Mouse (Mus musculus): Measurements from ENCODE around the gene Pkp1.

Gene Pkp1

DNA sequence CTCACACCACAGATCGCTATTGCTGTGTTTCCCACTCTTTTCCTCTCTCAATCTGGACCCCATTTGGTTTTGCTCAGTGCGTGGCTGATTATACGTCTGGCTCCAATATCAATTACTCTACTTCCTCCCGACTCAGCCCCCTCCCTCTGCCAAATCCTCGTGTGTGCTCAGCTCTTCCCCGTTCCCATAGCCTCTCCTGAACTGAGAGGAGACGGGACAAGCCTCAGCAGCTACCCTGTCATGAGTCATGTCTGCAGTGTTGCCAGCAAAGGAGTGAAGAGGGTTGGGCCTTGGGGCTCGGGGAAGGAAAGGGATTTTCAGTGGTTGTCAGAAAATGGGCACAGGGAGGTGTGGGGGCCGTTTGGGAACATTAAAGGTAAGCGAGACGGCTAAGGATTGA is 12.3 kb downstream of the Pkp1 start:
- DNase-seq (ENCODE audit: low spot score in 2 of 2), result peak in 1 of 2 experiments; percentile 30

DNA sequence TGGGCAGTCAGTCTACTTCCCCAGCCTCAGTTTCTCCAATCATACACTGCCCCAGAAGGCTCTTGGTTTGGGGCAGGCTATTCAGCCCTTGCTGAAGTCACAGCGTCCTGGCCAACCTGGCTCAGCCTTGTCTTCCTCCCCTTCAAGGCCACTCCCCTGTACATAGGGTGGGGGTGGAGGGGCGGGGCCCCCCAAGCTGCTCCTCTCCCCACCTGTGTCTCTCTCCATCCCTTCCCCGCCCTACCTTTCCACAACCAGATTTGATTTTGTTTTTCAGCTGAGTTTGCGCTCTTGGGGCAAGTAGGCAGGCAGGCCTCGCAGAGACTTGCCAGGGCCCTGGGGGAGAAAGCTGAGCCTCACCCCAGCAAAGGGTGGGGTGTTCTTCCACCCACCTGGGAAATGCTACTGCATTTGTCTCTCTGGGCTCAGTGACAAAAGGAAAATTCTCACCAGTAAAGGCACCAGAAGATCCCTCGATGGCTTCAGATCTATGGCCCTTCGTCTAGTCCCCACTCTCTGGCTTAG is 19.0 kb downstream of the Pkp1 start:
- no peak for DNase-seq (ENCODE audit: low spot score in 2 of 2)

DNA sequence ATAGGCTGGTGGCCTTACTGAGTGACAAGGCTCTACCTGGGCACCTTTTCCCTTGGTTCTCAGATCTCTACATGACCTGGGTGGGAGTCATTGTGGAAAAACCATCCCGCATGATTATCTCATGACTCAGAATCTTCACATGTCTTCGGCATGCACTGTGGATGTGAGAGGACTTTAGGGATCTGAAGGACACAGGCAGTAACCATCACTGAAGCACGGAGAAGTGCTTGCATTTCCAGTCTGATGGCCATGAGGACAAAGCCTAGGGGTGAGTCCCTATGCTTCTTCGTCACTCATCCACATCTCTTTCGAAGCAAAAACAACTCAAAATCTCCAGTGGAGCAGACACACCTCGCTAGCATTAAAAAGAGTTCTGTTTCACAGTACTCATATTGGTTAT is 19.7 kb downstream of the Pkp1 start:
- no peak for DNase-seq (ENCODE audit: low spot score in 2 of 2)

DNA sequence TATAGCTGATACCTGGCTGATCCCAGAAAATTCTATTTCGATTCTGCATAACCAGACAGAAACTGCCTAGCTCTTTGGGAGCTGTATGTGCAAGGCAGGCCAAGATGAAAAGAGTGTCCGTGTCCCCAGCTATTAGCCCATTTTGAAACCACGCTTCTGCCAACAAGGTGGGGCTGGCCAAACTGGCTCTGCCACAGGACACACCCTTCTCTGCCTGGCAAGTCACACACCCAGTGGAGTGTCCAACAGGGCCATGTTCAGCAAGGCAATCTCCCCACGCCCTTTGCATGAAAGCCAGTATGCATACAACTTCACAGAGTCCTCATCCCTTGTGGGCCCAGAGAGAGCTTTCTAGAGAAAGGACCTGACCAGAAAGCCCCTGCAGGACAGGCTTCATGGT is 23.6 kb downstream of the Pkp1 start:
- no peak for DNase-seq (ENCODE audit: low spot score in 2 of 2)

DNA sequence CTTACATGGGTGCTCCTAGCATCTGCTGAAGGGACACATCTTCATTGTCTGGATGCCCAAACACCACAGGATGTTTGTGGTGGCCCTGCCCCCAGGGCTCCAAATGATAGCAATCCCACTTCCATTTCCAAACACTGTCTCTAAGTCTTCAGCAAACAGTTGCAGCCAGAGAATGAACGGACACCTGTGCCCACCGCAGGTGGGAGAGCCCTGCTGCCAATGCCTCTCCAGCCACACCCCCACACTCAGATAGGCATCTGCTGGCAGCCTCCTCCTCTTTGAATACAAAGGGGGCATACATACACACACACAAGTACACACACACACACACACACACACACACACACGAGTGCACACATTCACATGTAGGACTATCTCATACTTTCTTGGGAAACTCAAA is 25.6 kb downstream of the Pkp1 start:
- DNase-seq (ENCODE audit: low spot score in 2 of 2), result no peak

DNA sequence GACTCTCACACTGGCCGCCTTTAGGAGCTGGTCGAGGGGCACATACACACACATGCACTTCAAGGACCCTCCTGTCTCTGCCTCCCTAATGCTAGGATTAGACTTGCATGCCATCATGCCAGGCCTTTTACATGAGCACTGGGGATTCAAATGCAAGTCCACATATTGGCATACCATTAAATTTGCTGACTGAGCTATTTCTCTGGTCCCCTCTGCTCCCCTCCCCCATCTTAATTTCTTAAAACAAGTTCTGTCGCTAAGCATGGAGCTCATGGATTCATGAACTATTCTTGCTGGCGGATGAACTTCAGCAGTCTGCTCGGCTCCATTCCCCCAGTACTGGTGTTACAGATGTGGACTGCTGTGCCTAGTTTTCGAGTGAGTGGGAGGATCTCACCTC is 26.2 kb downstream of the Pkp1 start:
- DNase-seq (ENCODE audit: low spot score in 2 of 2), result no peak

DNA sequence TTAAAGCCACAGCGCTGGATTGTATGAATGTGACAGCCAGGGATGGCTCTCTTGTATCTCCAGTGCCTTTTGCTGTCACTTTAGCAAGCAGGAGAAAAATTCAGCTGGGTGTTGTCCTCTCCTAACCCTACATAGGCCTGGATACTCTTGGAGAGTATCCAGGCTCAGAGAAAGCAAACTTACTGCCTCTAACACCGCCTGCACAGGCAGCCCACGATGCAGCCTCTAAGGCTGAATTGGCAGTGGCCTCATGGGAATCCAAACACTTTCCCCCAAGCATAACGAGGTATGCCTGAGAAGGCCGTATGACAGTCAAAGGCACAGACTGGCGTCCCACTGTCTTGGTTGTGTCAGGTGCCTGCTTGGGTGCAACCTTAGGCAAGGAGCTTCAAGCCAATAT is 26.8 kb downstream of the Pkp1 start:
- DNase-seq (ENCODE audit: low spot score in 2 of 2), result peak in 1 of 2 experiments; percentile 24

DNA sequence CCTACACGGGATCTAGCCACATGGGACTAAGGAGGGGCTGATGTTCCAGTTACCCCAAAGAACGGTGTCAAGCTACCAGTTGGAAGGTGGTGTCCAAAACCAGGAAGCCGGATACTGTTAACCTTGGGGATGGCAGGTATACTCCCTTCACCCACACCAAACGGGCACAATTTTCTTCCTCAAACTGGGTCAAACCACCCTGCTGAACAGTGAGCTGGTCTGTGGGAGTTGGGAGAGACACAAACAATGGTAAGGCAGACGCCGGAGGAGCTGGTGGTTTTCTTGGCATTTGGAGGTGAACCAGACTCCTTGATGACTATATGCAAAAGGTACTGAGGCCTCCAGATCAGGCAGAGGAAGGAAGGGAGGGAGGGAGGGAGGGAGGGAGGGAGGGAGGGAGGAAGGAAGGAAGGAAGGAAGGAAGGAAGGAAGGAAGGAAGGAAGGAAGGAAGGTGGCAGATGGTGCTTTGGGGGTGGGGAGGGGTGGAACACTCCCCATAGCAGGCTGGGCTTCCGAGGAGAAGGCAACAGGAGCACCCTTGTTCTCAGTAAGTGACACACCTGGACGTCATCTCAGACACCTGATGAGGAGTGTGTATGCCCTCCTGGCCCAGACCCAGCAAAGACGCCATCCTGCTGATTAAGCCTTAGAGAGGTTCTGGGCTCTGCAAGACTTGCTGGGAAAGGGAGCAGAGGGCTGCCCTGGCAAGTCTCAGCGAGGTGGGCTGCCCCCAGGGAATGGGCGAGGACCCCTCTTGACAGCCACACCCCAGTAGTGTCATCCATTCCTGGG is 27.4 kb downstream of the Pkp1 start:
- peak in 1 of 2 experiments; percentile 36 for DNase-seq (ENCODE audit: low spot score in 2 of 2)

DNA sequence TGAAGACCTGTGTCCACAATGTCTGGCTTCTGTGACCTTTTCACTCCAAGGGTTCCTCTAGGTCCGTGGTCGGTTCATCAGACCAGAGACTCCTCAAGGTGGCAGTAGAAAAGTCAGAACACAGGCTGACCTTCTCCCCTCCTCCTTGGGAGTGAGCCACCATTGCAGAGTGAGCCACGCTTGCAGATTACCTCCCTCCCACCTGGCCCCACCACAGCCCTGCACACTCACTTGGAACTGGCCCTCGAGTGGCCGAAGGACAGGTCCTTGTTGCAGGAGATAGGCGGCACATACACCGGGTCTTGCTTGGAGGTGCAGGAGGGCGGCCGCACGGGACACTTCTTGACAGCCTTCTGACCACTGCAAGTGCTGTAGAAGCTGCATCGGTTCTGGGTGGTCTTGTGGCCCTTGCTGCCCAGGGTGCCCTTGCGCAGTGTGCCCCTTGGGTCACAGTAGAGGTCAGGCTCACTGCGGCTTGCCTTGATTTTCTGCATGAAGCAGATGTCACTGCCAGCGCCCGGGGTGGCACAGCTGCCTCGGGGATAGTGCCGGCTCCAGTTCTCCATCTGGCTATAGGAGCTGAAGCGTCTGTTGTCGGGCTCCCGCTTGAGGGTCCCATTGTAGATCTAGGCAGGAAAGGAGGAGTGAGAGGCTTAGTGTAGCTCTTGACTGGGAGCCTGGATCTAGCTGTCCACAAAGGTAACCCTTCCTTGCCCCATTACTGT is 29.4 kb downstream of the Pkp1 start:
- no peak for DNase-seq (ENCODE audit: low spot score in 2 of 2)

DNA sequence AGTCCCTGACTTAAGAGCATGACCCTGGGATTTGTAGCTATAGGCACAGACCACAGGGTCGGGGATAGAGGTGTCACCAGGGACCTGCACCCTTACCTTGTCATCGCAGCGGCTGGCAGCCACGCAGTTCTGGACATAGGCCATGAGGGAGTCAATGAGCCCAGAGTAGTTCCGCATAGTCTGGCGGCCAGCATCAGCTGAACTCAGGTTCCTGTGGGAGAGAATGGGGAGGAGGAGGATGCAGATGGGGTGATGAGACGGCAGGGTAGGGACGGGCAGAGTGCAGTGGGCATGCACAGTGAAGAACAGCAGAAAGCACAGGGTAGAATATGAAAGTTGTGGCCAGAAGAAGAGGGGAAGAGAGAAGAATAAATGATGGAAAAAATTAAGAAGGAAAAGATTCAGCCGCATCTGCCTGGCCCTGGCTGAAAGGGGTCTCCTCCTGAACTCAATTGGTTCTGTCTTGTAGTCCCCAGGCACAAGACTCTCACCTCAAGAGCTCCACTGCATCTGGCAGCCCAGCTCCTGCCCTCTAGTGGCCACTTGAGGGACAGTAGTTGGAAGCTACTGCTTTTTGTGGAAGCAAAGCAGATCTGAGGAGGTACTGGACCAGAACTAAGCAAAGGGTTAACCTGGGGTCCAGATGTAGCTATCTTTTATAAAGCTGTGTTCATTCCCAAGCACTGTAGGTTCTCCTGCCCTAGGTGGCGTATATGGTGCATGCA is 36.5 kb downstream of the Pkp1 start:
- peak in 1 of 2 experiments; percentile 64 for DNase-seq (ENCODE audit: low spot score in 2 of 2)

DNA sequence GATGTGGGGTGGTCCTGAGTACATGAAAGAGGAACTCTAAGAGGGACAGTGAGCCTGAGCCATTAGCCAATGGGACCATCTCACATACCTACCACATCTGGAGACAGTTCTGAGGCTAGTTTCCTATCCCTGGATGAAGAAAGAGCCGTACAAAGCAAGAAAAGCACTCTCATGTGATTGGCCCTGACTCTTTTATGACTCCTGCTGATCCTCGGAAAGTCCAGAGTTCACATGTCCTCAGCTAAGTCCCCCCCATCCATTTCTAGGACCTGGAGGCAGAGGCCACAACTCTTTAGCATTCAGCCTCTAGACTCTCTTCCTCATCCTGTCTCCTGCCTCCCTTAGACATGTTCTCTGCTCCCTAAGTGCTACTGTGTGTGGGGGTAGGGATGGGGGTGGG is 41.8 kb downstream of the Pkp1 start:
- DNase-seq (ENCODE audit: low spot score in 2 of 2), result no peak

DNA sequence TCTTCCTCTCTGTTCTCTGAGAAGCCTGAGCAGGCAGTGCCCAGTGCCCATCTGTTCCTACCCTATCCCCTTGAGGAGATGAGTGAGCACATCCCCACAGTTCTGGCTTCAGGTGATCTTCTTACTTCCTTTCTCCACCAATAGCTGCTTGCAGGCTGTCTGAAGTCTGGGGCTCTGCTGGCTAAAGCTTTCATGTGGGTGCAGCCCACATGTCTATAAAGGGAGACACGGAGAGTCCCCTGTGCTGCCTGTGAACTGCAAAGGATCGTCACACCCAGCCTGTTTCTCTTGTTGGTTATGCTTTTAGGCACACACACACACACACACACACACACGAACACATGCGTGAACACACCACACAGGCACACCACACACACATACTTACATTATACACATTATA is 46.0 kb downstream of the Pkp1 start:
- DNase-seq (ENCODE audit: low spot score in 2 of 2), result peak in 1 of 2 experiments; percentile 48

DNA sequence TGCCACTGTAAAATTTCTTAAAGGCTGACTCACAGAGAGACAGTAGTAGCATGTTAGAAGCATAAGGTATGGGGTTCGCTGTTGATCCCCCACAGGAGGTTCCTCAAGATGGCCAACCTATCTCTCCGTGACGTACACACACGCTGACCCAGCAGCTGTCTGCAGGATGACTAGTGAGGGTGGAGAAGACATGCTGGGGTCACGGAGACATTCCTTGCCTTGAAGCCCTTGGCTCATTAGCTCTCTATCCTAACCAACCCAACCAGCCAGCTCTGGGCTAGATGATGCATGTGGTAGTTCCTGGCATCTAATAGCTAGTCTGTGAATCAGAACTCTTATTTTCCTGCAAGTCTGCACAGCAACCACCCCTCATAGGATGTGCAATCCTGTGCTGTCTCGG is 50.4 kb downstream of the Pkp1 start:
- DNase-seq (ENCODE audit: low spot score in 2 of 2), result no peak

DNA sequence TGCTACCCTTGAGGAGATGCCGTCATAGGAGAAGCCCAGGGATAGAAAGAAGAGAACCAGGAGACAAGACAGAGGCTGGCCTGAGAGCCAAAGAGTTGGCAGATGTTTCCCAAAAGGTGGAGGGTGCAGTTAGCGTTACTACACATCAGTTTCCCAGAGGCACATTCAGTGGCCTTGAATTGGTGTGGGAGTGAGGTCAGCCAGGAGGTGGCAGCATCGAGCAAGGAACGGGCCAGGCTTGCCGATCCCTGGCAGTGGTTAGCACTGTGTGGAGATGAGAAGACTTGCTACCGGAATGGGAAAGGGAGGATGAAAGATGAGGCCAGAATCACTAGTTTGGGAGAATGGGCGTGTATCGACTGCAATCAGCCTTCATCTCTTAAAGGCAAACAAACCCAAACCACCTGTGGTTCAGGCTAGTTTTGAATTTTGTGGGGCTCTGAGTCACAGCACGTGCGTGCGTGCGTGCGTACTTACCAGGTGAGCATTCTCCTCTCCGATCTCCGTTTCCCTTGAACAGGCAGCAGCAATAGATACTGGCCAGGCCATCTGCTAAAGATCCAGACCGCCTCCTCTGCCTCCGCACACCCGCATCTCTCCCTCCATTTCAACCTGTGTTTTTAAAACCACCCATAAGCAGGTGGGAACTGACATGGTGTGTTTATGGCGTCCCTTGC is 53.4 kb downstream of the Pkp1 start:
- DNase-seq (ENCODE audit: low spot score in 2 of 2), result peak in 1 of 2 experiments; percentile 89

DNA sequence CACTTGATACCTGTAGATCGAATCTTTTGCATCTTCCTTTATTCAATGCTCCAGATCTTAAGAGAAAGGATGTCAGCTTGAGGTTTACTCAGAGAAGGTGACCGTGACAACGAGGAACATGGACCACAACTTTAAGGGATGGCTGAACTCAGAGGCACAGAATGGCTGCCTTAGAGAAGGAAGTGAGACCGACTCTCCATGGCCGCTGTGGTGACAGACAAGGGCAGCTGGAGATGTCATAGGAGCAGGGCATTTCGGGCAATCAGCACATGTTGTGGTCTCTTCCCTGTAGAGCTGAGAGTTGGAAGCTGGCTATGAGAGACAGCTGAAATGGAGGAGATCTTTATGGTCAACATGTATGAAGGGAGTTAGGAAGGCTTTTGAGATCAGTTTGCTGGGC is 54.2 kb downstream of the Pkp1 start:
- DNase-seq (ENCODE audit: low spot score in 2 of 2), result no peak

DNA sequence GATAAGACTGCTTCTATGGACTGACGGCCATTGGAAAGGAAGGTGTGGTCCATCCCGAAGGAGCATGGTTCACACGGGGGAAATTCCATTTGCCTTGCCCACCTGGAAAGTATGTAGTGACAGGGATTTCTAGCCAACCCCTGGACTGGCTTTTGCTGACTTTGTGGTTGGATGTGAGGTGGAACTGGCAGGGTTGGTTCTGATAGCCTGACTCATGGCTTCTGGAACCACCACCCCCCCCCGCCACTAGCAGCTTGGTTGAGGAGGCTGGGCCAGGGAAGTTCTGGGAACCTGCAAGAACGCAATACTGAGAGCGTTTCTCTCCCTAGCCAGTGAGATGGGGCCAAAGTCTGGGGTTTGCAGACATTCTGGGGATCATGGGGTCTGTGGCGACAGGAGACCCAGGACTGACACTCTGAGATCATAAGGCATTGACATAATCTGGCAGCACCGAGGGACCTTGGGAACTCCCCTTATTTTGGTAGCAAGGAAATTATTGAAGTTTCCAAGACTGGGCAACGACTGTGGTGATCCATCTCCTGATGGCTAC is 55.1 kb downstream of the Pkp1 start:
- DNase-seq (ENCODE audit: low spot score in 2 of 2), result no peak

DNA sequence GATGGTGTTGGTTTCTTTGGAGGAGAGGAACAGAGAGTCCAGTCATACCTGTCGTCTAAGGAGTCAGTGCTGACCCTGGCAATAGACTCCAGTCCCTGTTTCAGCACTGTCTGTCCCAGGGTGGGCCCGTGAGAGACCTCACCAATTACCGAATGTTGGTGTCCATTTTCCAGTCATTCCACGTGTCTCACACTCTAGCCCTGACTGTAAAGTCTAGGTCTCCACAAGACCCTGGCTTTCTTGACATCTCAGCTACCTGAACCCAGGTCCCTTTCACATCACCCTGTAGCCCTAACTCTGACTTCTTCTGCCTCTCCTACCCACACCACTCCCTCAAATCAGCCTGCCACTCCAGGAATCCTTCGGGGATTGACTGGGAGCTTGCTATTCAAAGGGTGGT is 56.4 kb downstream of the Pkp1 start:
- DNase-seq (ENCODE audit: low spot score in 2 of 2), result no peak

DNA sequence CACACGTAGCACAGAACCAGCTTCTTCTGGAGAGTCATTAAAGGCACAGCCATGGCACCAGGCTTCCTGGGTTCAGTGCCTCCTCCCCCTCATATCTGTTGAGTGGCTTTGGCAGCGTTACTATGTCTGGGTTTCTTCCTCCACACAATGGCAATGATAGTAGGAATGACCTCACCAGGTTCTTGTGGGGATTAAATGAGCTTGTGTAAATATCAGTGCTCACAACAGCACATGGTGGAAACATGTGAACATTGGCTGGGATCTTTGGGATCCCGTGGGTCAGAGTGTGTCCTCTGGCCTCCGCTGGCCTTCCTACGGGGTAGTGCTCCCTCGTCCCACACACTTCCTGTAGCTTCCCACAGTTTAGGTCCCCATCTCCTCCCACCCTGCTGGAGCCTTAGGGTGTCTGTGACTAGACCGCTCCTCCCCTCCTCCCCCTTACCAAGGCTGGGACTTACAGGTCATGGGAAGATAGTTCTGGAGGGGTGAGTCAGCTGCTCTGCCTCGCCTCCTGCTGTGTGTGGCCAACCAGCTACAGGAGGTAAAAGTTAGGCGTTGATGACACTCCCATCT is 56.9 kb downstream of the Pkp1 start:
- DNase-seq (ENCODE audit: low spot score in 2 of 2), result no peak

DNA sequence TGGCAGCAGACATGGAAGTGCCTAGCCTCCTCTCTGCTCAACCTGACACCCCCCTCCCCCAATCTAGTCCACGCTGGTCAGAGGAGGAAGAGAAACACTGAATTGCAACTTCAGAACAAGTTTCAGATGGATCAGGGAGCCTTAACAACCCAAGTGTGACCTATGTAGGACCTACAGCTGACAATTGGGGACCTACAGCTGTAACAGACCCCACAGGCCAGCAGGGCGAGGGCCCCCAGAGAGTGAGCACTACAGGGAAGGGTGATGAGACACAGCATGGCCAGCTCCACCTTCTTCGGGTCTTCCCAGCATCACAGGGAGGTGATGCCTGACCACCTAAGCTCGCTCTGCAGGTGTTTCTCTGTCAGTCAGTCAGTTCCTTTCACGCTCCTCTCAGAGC is 57.9 kb downstream of the Pkp1 start:
- DNase-seq (ENCODE audit: low spot score in 2 of 2), result no peak

DNA sequence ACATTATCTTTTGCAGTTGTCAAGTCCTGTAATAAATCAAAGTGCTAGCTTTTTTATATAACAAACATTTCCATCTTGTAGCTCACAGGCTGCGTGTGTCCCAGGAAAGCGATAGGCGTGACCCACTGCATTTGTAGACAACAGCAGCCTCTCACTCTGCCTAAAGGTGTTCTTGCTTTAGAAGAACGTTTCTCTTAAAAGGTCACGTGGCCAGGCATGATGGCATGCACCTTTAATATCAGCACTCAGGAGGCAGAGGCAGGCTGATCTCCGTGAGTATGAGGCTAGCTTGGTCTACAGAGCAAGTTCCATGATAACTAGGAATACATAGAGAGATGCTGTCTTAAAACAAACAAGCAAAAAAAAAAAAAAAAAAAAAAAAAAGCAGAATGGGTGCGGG is 60.5 kb downstream of the Pkp1 start:
- no peak for DNase-seq (ENCODE audit: low spot score in 2 of 2)

DNA sequence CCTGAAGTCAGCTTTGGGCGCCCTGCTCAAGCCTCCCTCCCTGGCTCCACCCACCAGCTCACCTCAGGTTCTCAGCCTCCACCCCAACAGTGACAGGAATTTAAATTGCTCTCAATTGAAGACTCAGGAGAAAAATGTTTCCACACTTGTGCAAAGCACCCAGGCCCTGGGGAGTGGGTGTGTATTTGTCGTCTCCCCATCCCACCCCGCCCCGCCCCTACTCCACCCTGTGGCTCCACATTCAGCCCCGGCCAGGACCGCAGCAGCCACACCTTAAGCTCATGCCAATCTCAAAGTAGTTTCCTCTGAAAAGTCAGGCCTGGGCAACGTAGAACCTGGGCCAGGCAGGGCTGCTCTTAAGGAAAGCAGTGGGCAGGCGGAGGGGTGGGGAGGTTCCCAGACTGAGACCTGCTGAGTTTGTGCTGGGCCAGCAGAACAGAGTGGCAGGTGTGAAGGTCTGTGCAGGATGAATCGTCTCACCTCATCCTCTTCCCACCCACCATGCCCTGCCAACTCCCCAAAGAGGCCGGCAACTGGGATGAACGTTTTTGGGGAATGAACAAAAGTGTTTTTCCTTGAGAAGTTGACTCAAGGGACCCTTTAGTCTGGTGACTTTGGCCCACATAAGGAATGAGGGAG is 61.8 kb downstream of the Pkp1 start:
- no peak for DNase-seq (ENCODE audit: low spot score in 2 of 2)
